Mouse (Mus musculus) CD4-positive, CD25-positive, alpha-beta regulatory T cell (primary cell): ENCODE measurements around the gene Olfr417. TPM values are rescaled to one million over a fixed set of nuclear protein-coding genes. Genes with fewer than 3 reads are reported as not detected.

Experiments
- polyA plus RNA-seq: library from polyadenylated mRNA; unstranded; fragments of 100-300 nt; shearing (Covaris generic); gene quantifications from one replicate; pipeline ENCODE4 v1.2.1, GENCODE M21; 2017

The Olfr417 gene
- polyA plus RNA-seq = not detected

GRCm38 (mm10) chr1:174364882-174365451 is at the start of gene Olfr417:
Gene Olfr417 (plus strand): TSS chr1:174365122.

GRCm38 (mm10) chr1:174330218-174330617 is 34.7 kb upstream of the Olfr417 start, which contains the start of gene Mptx1:
Gene Mptx1 (plus strand): TSS chr1:174330518.

GRCm38 (mm10) chr1:174390746-174391145 is 25.8 kb downstream of the Olfr417 start, which contains the start of gene Olfr248:
Gene Olfr248 (plus strand): TSS chr1:174391046.

GRCm38 (mm10) chr1:174423764-174424163 is 58.8 kb downstream of the Olfr417 start, which contains the start of gene Olfr414:
Gene Olfr414 (plus strand): TSS chr1:174424064.

Other genes with a start within 250 kb of the Olfr417 start
- not detected for gene Olfr231, start 244.0 kb upstream of the Olfr417 start, polyA plus RNA-seq
- gene Olfr424, start 233.6 kb upstream of the Olfr417 start, polyA plus RNA-seq = not detected
- not detected for gene Olfr420, start 209.5 kb upstream of the Olfr417 start, polyA plus RNA-seq
- gene Spta1, start 192.3 kb upstream of the Olfr417 start, polyA plus RNA-seq = not detected
- gene Olfr419, start 113.1 kb upstream of the Olfr417 start, polyA plus RNA-seq = not detected
- gene Mptx1, start 34.6 kb upstream of the Olfr417 start, polyA plus RNA-seq = not detected
- gene Olfr248, start 25.9 kb downstream of the Olfr417 start, polyA plus RNA-seq = not detected
- not detected for gene Olfr414, start 58.9 kb downstream of the Olfr417 start, polyA plus RNA-seq
- not detected for gene Olfr220, start 77.0 kb downstream of the Olfr417 start, polyA plus RNA-seq
- not detected for gene Fmn2, start 136.7 kb downstream of the Olfr417 start, polyA plus RNA-seq